Mouse (Mus musculus) adipocyte (in vitro differentiated cells): ENCODE results near the gene Fat3.

Experiments
- DNase-seq: peaks from one replicate; pipeline ENCODE4 v3.0.0-alpha.2; 2016; ENCODE audit warnings: low spot score

Fat3 gene

GRCm38 (mm10) chr9:15869456-15869855 lies 631.6 kb downstream of the Fat3 start:
- no peak for DNase-seq

GRCm38 (mm10) chr9:15866280-15867072 lies 634.6 kb downstream of the Fat3 start:
- no peak for DNase-seq

GRCm38 (mm10) chr9:15861402-15861801 lies 639.7 kb downstream of the Fat3 start:
- no peak for DNase-seq
